Comparison of ENCODE assay signal across 10 mouse cellular contexts in the genomic region with DNA sequence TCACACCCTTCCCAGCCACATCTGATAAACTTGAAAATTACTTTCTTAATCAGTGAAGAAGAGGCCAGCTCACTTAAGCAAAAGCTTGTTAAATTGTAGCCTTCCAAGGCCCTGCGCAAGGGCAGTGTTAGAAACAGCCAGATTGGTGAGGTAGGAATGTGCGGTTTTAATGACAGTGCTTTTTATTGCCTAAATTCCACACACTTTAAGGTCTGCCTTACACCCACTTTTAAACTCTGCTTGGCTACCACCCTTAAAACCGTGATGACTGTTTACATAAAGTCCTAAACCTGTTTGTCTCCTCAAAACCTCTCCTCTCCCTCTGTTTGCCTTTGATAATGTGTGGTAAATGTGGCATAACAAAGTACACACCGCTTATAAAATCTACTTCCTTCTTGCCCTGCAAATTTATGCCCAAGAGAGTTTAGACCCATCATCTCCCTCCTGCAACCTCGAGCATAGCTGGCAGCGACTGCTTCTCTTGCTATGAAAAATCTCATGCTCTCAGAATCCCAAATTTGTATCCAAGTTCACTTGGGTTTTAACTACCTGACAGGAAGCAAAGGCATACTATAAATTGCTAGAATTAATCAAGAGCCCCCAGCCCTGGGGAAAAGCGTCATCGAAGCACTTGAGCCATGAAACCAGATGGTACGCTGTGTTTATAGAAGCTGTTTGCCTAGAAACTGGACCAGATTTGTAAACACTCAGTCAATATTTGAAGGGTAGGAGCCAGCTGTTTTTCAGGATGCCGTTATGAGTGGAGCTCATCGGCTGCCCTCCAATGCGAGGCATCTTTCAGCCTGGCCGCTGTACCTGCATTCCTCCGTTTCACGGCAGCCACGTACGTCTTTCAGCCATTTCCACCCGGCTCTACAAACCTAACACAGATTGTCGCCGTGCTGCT.
DNase-seq lines count a peak whose midpoint lies in the region; ATAC-seq and TF ChIP-seq lines count a peak whose summit lies in the region.
"Had no signal": no experiment of that assay in that cellular context is flagged by ENCODE, and none has a peak within 500 bp of the region (broad histone marks: within the 10 kb centered on the region; RNA-seq: fewer than 3 reads in every experiment).

No protein-coding gene starts in this region.

- peak; percentile 6 for DNase-seq in embryo, embryonic 10 days (ENCODE audit: low spot score)
- no peak for DNase-seq in embryo, embryonic 9.5 days (ENCODE audit: extremely low spot score)
- DNase-seq in left cerebral cortex, adult 2 months (ENCODE audit: extremely low spot score in 1 of 2, low spot score in 2 of 2) = no peak
- DNase-seq in left cerebral cortex, postnatal 14 days (ENCODE audit: low spot score in 2 of 2) = no peak
- no peak for DNase-seq in left cerebral cortex, adult 11 months (ENCODE audit: low spot score)
- DNase-seq in spleen, postnatal 36 days (ENCODE audit: low spot score in 2 of 2) = no peak
- DNase-seq: adrenal gland, postnatal 10 days; heart, postnatal 14 days had no signal

- H3K27me3 ChIP-seq in hindbrain, embryonic 16.5 days (replicated peaks; ENCODE audit: control insufficient read depth, insufficient read depth, low read length) = no peaks in the 10 kb centered on the region
- H3K27me3 ChIP-seq in midbrain, embryonic 15.5 days (replicated peaks) = no peaks in the 10 kb centered on the region

- peak overlapping the region; percentile 27 for H3K4me2 ChIP-seq in hindbrain, embryonic 16.5 days (ENCODE audit: low read length)
- no peak overlapping the region for H3K4me2 ChIP-seq in midbrain, embryonic 15.5 days

- intact Hi-C loops in left cerebral cortex, adult 2 months (cut with DNase I) = no loop called here
- intact Hi-C loops in left cerebral cortex, postnatal 14 days (cut with DNase I) = no loop called here

- H3K4me1 ChIP-seq in hindbrain, embryonic 16.5 days (ENCODE audit: control insufficient read depth, insufficient read depth, low read depth, low read length) = no peaks in the 10 kb centered on the region
- no peaks in the 10 kb centered on the region for H3K4me1 ChIP-seq in midbrain, embryonic 15.5 days

- peak; percentile 81 for ATAC-seq in hindbrain, embryonic 16.5 days
- peak; percentile 48; the same call in 1 of the 2 replicates for ATAC-seq in midbrain, embryonic 15.5 days (replicated peaks)

- 63% methylated on average over 20 of the region's 20 CpGs for WGBS in hindbrain, embryonic 16.5 days
- WGBS in midbrain, embryonic 15.5 days = 77% methylated on average over 20 of the region's 20 CpGs

- H3K27ac ChIP-seq in left cerebral cortex, adult 2 months = no peak overlapping the region
- H3K27ac ChIP-seq in hindbrain, embryonic 16.5 days (ENCODE audit: low read depth, low read length) = peak overlapping the region; percentile 3; the same call in 1 of the 2 replicates
- H3K27ac ChIP-seq in midbrain, embryonic 15.5 days = no peak overlapping the region; the same call in 1 of the 2 replicates

- no peak for TF ChIP-seq CTCF in left cerebral cortex, adult 2 months (IDR thresholded peaks at IDR 0.05)

- H3K9me3 ChIP-seq in hindbrain, embryonic 16.5 days (ENCODE audit: control insufficient read depth, low read length) = no peaks in the 10 kb centered on the region
- H3K9me3 ChIP-seq in midbrain, embryonic 15.5 days = no peaks in the 10 kb centered on the region

- no peak overlapping the region for H3K9ac ChIP-seq in hindbrain, embryonic 16.5 days (ENCODE audit: low read depth, low read length)
- H3K9ac ChIP-seq in midbrain, embryonic 15.5 days = no peak overlapping the region

- H3K4me3 ChIP-seq in left cerebral cortex, adult 2 months = 0 out of 2 replicates have a peak overlapping the region, but pooled peaks have one; percentile 4
- peak overlapping the region; percentile 21 for H3K4me3 ChIP-seq in hindbrain, embryonic 16.5 days (ENCODE audit: low read length)
- H3K4me3 ChIP-seq in midbrain, embryonic 15.5 days = no peak overlapping the region

- H3K36me3 ChIP-seq in hindbrain, embryonic 16.5 days (ENCODE audit: control insufficient read depth, insufficient read depth, low read length) = no peaks in the 10 kb centered on the region
- H3K36me3 ChIP-seq in midbrain, embryonic 15.5 days (replicated peaks) = no peaks in the 10 kb centered on the region
